Mouse (Mus musculus) frontal cortex, postnatal 36 days (tissue): ENCODE data around the gene Elp4.

Experiments
- DNase-seq, 2 experiments: peaks; one replicate each; pipeline ENCODE4 v3.0.0; 2022; ENCODE audit warnings: low spot score in 2 of 2

Elp4 gene

DNA sequence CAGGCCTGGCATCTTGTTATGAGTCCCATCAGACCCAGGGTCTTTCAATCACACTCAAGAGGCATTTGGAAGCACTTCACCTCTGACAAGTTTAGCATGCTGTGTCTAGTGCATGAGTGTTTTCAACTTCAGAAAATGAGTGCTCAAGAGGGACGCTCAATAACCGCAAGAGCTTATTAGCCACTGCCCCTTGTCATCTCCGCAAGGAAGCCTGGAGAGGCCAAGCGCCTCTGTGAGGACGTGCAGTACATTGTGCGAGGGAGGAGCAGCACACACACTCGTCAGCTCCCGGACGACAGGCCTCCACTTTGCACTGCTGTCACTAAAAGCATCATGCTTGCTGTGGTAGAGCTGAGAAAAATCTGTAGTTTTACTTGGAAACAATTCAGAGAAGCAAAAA lies 177.7 kb downstream of the Elp4 start:
- no peak for DNase-seq

DNA sequence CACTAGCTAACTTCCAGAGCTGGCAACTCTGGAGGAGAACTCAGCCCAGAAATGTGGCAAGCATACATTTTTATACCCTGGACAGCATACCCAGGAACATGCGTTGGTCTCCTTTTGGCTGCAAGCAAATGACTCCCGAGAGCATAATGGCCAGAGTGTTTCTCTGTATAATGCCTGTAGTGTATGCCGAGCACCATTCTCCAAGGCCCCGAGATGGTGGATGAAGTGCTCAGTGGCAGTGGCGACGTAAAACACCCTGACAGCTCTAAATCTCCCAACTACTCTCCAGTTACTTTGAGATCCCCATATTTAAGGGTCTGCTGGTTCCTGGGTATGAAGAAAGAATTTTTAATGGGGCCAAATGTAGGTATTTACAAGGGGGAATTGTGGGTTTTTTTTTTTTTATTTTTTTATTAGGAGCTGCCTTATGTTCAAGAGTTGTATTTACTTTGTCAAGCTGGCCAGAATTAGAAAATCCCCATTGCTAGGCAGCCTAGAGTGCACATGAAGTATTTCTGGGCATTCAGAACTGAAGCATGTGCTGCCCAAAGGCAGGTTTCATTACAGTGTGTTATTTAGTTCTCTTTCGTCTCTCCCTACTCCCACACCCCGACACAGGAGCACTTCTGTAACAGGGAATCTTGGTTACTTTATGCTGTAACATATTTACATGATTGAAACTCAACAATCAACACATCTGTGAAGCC lies 188.8 kb downstream of the Elp4 start:
- peak in 1 of 2 experiments; percentile 18 for DNase-seq

DNA sequence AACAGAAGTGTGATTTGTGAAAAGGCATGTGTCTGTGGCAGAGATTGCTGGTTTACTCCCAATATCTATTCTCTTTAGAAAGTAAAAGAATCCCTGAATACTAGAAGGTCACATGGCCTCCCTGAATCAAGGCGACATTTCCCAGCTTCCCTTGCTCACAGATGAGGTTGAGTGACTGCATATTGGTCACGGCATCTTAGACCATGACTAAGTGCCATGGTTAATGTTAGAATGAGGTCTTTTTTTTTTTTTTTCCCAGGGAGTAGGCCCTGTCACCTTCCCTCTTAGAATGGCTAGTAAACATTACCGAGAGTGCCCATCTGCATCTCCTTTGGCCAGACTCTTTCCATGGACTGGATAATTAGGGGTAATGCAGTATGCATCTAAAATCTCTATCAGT lies 193.9 kb downstream of the Elp4 start:
- DNase-seq = no peak

DNA sequence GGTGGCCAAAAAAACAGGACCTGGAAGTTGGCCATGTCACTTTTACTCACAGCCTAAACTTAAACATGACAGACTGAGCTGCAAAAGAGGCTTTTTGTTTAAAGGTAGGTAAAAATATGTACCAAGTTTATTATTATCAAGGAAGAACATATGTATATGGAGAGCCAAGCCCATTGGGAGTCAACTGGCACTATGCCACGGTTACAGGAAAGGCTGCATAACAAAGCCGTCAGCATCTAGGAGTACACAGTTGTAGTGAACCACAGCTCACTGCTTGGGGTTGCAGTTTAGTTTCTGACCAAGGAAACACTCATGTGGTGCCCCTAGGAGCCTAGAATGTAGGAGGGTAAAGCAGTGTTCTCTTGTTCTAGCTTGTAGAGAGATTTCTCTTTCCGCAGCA lies 195.2 kb downstream of the Elp4 start:
- no peak for DNase-seq

DNA sequence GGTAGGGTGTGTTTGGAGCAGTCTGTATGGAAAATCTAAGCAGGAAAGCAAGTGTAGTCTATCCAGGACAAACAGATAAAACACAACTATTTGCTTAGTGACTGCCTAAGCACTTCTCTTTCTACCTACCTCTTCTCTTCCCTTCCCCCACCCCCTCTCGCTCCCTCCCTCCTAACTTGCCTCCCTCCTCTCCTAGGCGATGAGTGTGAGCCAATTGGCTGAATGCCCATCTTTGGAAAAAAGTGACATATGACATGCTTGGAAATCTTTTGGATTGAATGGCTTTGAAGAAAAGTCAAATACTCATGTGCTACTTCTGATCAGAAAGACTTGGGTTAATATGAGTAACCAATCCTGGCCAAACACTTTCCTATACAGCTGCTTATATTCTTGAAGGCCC lies 199.0 kb downstream of the Elp4 start:
- no peak for DNase-seq

- no peak for DNase-seq
Measured at GRCm38 (mm10) chr2:105702586-105702985, 201.8 kb downstream of the Elp4 start.

- no peak for DNase-seq
Measured at GRCm38 (mm10) chr2:105701781-105702180, 202.6 kb downstream of the Elp4 start.

GRCm38 (mm10) chr2:105698631-105699030 lies 205.7 kb downstream of the Elp4 start:
- no peak for DNase-seq

DNA sequence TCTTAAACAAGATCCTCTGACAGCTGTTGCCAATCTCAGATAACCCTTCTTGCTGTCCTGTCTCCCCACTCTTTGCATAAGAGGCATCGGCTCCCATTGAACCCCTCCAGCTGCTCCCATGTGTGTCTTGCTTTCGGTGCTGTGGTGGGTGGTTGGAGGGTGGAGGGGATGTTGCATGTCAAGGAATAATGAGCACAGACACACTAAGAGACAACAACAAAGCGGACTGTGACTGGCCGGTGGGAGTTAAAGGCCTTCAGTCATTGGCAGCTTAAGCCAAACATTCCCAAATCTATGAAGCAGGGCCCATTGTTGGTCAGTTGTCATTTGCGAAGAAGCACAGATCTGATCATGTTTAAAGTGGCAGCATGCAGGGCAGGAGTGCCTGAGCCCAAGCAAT lies 206.6 kb downstream of the Elp4 start:
- no peak for DNase-seq

DNA sequence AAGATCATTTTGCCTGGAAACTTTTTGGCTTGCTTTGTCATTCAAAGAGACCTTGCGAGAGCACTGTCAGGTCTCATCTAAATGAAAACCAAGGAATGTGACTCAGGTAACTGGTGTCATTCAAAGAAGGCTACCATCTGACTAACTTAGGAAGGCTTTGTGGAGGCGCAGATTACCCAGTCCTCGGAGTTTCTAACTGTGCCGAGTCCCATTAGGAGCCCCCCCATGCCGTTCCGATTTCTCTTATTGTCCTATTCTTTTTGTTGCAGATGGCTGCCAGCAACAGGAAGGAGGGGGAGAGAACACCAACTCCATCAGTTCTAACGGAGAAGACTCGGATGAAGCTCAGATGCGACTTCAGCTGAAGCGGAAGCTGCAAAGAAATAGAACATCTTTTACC lies 213.1 kb downstream of the Elp4 start:
- DNase-seq = no peak

- DNase-seq = no peak
Measured at GRCm38 (mm10) chr2:105689771-105690639, 214.4 kb downstream of the Elp4 start.

- no peak for DNase-seq
Measured at GRCm38 (mm10) chr2:105689304-105689770, 215.0 kb downstream of the Elp4 start.

- no peak for DNase-seq
Measured at GRCm38 (mm10) chr2:105688436-105689303, 215.7 kb downstream of the Elp4 start.

DNA sequence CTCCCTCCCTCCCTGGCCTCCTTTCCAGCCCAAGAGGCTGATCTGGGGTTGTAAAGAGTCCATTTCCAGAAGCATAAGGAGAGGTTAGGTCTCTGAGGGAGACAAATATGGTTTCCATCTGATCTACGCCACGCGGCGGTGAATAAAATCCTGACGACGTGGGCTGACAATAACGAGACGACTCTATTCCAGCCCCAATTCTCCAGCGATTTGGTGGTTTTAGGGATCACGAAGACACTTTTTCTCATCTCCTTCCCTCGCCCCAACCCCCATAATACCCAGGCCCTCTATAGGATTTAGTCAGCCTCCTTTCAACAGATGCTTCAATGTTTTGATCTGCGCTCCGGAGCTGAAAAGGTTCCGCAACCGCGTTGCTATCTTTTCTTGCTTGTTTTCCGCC lies 216.4 kb downstream of the Elp4 start:
- DNase-seq = no peak

- DNase-seq = no peak
Measured at GRCm38 (mm10) chr2:105687317-105687991, 216.9 kb downstream of the Elp4 start.

DNA sequence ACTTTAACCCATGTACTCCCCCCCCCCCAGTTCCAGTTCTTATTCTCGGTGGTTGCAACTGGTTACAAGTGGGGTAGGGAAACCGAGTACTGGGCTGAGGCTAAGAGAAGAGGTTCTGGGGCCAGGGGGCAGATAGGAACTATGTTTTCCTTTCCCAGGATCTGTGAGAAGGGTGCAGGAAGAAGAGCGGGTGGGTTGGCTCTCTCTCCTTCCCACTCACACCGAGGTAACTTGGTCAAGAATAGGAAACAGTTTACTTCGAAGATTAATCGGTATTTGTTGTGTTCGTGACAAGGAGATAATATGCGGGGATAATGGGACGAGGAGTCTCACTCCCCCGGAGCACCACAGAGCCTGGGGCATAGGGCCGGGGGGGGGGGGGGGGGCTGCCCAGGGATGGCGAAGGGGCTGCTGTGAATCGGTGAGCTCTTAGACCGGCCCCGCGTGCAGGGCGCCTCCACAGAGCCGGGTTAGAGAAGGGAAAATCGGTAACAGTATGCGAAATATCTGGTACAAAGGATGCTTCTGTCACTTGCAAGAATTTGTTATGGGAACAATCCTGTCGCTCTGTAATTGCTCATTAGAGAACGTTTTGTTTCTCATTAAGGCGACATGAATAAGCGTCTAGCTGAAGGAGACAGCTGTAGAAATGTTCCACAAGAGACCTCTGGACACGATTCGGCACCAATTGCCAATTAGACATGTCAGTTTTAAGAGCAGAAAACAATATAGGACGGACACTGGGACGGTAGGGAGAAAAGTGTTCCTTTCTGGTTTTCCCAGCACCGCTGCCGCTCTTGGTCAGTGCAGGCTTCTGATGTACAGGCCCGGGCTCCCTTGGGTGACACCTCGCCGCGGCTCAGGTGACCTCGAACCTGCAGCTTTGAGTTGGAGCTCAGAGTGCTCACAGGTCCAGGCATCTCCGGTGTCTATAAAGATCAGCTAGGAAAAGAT lies 217.7 kb downstream of the Elp4 start:
- DNase-seq = no peak

DNA sequence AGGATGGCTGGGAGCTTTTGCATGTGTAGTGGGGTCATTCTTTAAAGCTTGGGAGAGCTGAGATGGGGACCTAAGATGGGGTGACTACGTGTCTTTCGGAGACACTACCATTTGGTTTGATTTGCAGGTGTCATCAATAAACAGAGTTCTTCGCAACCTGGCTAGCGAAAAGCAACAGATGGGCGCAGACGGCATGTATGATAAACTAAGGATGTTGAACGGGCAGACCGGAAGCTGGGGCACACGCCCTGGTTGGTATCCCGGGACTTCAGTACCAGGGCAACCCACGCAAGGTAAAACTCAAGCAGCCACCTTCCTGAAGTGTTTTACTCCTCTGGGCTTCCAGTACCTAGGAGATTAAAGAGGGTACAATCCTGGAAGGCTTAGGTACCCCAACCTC lies 218.7 kb downstream of the Elp4 start:
- DNase-seq = no peak

- DNase-seq = no peak
Measured at GRCm38 (mm10) chr2:105684991-105685650, 219.2 kb downstream of the Elp4 start.

DNA sequence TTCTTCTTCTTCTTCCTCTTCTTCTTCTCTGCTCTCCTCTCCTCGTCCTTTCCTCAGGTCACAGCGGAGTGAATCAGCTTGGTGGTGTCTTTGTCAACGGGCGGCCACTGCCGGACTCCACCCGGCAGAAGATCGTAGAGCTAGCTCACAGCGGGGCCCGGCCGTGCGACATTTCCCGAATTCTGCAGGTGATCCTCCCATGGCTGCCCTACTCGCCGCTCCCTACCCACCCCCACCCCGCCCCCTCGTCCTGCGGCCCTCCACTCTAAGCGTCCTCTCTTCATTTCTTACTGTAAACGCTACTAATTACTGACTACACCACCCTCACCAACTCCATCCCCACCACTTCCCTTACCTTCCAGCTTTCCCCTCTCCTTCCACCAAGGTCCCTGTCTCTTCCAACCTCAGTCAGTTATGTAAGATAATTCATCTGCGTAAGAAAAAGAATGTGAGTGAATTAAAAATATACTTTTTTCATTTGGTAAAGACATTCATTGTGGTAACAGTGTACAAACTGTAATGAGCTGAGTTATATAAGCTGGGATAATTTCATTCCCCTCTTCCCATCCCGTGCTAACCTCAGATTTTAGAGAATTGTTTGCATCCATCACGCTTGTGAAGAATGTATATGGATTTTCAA lies 220.5 kb downstream of the Elp4 start:
- no peak for DNase-seq
